Mouse (Mus musculus) heart, adult 2 months (tissue): ENCODE measurements around the gene Zfp993. TPM values are rescaled to one million over a fixed set of nuclear protein-coding genes. Genes with fewer than 3 reads are reported as not detected.

Source experiments
- polyA plus RNA-seq: library from polyadenylated mRNA; depleted of rRNA; stranded (reverse); fragments of >200 nt; gene quantifications from 2 replicates; pipeline ENCODE4 v1.2.3, GENCODE M21; 2012; rRNA removed
- total RNA-seq, 2 experiments: library from RNA; stranded (reverse); gene quantifications; 2 replicates each; pipeline ENCODE4 v1.2.3; 2021

Zfp993 gene
- total and polyA plus RNA-seq, 3 experiments, result 1.2 to 7.0 (median 5.5) TPM

Other genes with a start within 250 kb of the Zfp993 start
- gene Zfp992, start 161.9 kb upstream of the Zfp993 start, total RNA-seq, result 1 to 10 TPM; 2.1 to 2.3 TPM
- 0.49 and 1.1 TPM in 2 replicates for gene Zfp992, start 161.9 kb upstream of the Zfp993 start, polyA plus RNA-seq
- gene Zfp981, start 108.9 kb upstream of the Zfp993 start, total RNA-seq, result under 1 TPM; 0.48 to 0.55 TPM
- 0.04 TPM in 1 of 2 replicates, not detected in the other for gene Zfp981, start 108.9 kb upstream of the Zfp993 start, polyA plus RNA-seq